Mouse (Mus musculus): ENCODE measurements around the gene Ndufb10. TPM values are rescaled to one million over a fixed set of nuclear protein-coding genes. Genes with fewer than 3 reads are reported as not detected.

Gene Ndufb10
- total RNA-seq, 2 experiments from 2014 or later, result 193 to 210 TPM

- intact Hi-C loops (cut with DNase I), result no loop called here
- no peak for DNase-seq (ENCODE audit: low spot score in 2 of 2)
Measured at GRCm38 (mm10) chr17:24676877-24677276, 47.4 kb downstream of the Ndufb10 start.

GRCm38 (mm10) chr17:24676187-24676586, 48.1 kb downstream of the Ndufb10 start:
- no peak for DNase-seq (ENCODE audit: low spot score in 2 of 2)
- intact Hi-C loops (cut with DNase I), result no loop called here

GRCm38 (mm10) chr17:24674277-24674676, 50.0 kb downstream of the Ndufb10 start:
- intact Hi-C loops (cut with DNase I), result no loop called here
- peak; percentile 64 to 73 for DNase-seq (ENCODE audit: low spot score in 2 of 2)

- intact Hi-C loops (cut with DNase I), result no loop called here
- DNase-seq (ENCODE audit: low spot score in 2 of 2), result no peak
Measured at GRCm38 (mm10) chr17:24672141-24672540, 52.1 kb downstream of the Ndufb10 start.

Other genes with a start within 250 kb of the Ndufb10 start
- gene Mlst8, start 245.4 kb downstream of the Ndufb10 start, total RNA-seq (2021), result 10 to 100 TPM; 35.1 to 35.8 TPM
- 100 to 1,000 TPM; 110 to 140 TPM for gene Caskin1, start 235.9 kb downstream of the Ndufb10 start, total RNA-seq (2021)
- 10 to 100 TPM; 69.6 to 95.6 TPM for gene Traf7, start 196.5 kb downstream of the Ndufb10 start, total RNA-seq (2021)
- gene Rab26, start 190.3 kb downstream of the Ndufb10 start, total RNA-seq (2021), result 10 to 100 TPM; 51.0 to 51.3 TPM
- gene Pkd1, start 174.6 kb downstream of the Ndufb10 start, total RNA-seq (2021), result 10 to 100 TPM; 62.7 to 85.4 TPM
- gene Tsc2, start 91.8 kb downstream of the Ndufb10 start, total RNA-seq (2021), result 100 to 1,000 TPM; 116 to 157 TPM
- 1 to 10 TPM; 4.2 to 6.6 TPM for gene Nthl1, start 91.8 kb downstream of the Ndufb10 start, total RNA-seq (2021)
- gene Slc9a3r2, start 74.2 kb downstream of the Ndufb10 start, total RNA-seq (2021), result 10 to 100 TPM; 51.0 to 51.2 TPM
- gene Npw, start 66.0 kb downstream of the Ndufb10 start, total RNA-seq (2021), result 1 to 10 TPM; 1.1 to 1.3 TPM
- 10 to 100 TPM; 30.5 to 45.1 TPM for gene Zfp598, start 54.8 kb downstream of the Ndufb10 start, total RNA-seq (2021)
- 100 to 1,000 TPM; 179 to 200 TPM for gene Syngr3, start 34.5 kb downstream of the Ndufb10 start, total RNA-seq (2021)
- gene Gfer, start 28.3 kb downstream of the Ndufb10 start, total RNA-seq (2021), result 10 to 100 TPM; 18.2 TPM
- 1 to 10 TPM; 2.1 to 2.9 TPM for gene Noxo1, start 28.2 kb downstream of the Ndufb10 start, total RNA-seq (2021)
- 10 to 100 TPM; 26.9 to 29.6 TPM for gene Tbl3, start 16.8 kb downstream of the Ndufb10 start, total RNA-seq (2021)
- not detected for gene Rnf151, start 6.4 kb downstream of the Ndufb10 start, total RNA-seq (2021)
- gene Rps2, start 6.4 kb downstream of the Ndufb10 start, total RNA-seq (2021), result 100 to 1,000 TPM; 291 to 312 TPM
- under 1 TPM; 0.39 to 0.57 TPM for gene Rpl3l, start 3.3 kb upstream of the Ndufb10 start, total RNA-seq (2021)
- 10 to 100 TPM; 36.4 to 46.7 TPM for gene Msrb1, start 12.2 kb upstream of the Ndufb10 start, total RNA-seq (2021)
- gene Hs3st6, start 28.5 kb upstream of the Ndufb10 start, total RNA-seq (2021), result under 1 TPM; 0.36 to 0.44 TPM
- not detected for gene Meiob, start 79.8 kb upstream of the Ndufb10 start, total RNA-seq (2021)
- 100 to 1,000 TPM; 134 to 153 TPM for gene Hagh, start 115.7 kb upstream of the Ndufb10 start, total RNA-seq (2021)
- gene Fahd1, start 125.9 kb upstream of the Ndufb10 start, total RNA-seq (2021), result 10 to 100 TPM; 18.0 to 20.5 TPM
- not detected for gene Igfals, start 141.5 kb upstream of the Ndufb10 start, total RNA-seq (2021)
- 10 to 100 TPM; 31.4 to 34.8 TPM for gene Nubp2, start 161.9 kb upstream of the Ndufb10 start, total RNA-seq (2021)
- 10 to 100 TPM; 56.4 to 63.7 TPM for gene Spsb3, start 162.2 kb upstream of the Ndufb10 start, total RNA-seq (2021)
- gene Eme2, start 170.6 kb upstream of the Ndufb10 start, total RNA-seq (2021), result 10 to 100 TPM; 47.4 to 60.0 TPM
- 10 to 100 TPM; 61.8 to 74.6 TPM for gene Mrps34, start 170.6 kb upstream of the Ndufb10 start, total RNA-seq (2021)
- gene Nme3, start 172.0 kb upstream of the Ndufb10 start, total RNA-seq (2021), result 10 to 100 TPM; 41.4 to 54.3 TPM
- gene Mapk8ip3, start 212.5 kb upstream of the Ndufb10 start, total RNA-seq (2021), result 100 to 1,000 TPM; 363 to 396 TPM
- gene Jpt2, start 236.2 kb upstream of the Ndufb10 start, total RNA-seq (2021), result 1 to 10 TPM; 4.8 to 5.7 TPM